In the genomic region with DNA sequence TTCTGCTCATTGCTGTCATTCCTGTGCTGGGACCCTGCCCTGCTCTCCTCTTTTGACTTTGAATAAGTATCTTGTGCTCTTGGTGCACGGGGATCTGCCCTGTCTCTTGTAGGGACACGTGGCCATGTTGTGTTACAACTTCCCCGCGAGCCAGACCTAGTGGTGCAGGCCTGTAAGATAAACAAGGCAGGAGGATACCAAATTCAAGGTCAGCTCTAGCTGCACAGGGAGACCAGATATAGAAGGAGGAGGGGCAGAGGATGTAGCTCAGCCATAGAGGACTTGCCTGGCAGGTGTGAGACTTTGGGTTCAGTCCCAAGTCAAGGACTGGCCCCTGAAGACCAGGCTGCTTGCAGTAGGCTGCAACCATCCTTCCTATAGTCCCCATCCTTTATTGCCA, we compare ENCODE assay signal across 11 mouse cellular contexts.
A peak's percentile ranks its signal among the peaks of the same experiment; 100 is the strongest.
DNase-seq lines count a peak whose midpoint lies in the region; ATAC-seq and TF ChIP-seq lines count a peak whose summit lies in the region.
"Had no signal": no experiment of that assay in that cellular context is flagged by ENCODE, and none has a peak within 500 bp of the region (broad histone marks: within the 10 kb centered on the region; RNA-seq: fewer than 3 reads in every experiment).

No protein-coding gene starts in this region.

- 81% methylated on average over 4 of the region's 4 CpGs for WGBS in midbrain, postnatal 0 days
- 87% methylated on average over 4 of the region's 4 CpGs for WGBS in midbrain, embryonic 16.5 days
- 36% methylated on average over 4 of the region's 4 CpGs for WGBS in intestine, embryonic 16.5 days
- WGBS in stomach, embryonic 16.5 days = 55% methylated on average over 4 of the region's 4 CpGs
- 89% methylated on average over 4 of the region's 4 CpGs for WGBS in hindbrain, postnatal 0 days

- intact Hi-C loops in gastrocnemius, adult 2 months (cut with DNase I) = no loop called here

- no peaks in the 10 kb centered on the region for H3K36me3 ChIP-seq in midbrain, postnatal 0 days (ENCODE audit: insufficient read depth, low read length)
- H3K36me3 ChIP-seq in midbrain, embryonic 16.5 days (ENCODE audit: control insufficient read depth, insufficient read depth, low read length) = no peaks in the 10 kb centered on the region
- H3K36me3 ChIP-seq in intestine, embryonic 16.5 days (ENCODE audit: control insufficient read depth, insufficient read depth, low read length) = no peaks in the 10 kb centered on the region
- H3K36me3 ChIP-seq in stomach, embryonic 16.5 days (ENCODE audit: control insufficient read depth, insufficient read depth, low read length) = no peaks in the 10 kb centered on the region
- no peaks in the 10 kb centered on the region for H3K36me3 ChIP-seq in hindbrain, postnatal 0 days (ENCODE audit: insufficient read depth, low read length)
- H3K36me3 ChIP-seq: embryonic facial prominence, embryonic 12.5 days; kidney, embryonic 15.5 days had no signal

- no peak overlapping the region for H3K4me2 ChIP-seq in midbrain, postnatal 0 days (ENCODE audit: low read depth, low read length, poor library complexity, severe bottlenecking)
- no peak overlapping the region for H3K4me2 ChIP-seq in midbrain, embryonic 16.5 days (ENCODE audit: low read length)
- no peak overlapping the region for H3K4me2 ChIP-seq in intestine, embryonic 16.5 days (ENCODE audit: low read depth, low read length)
- H3K4me2 ChIP-seq in stomach, embryonic 16.5 days (ENCODE audit: low read depth, low read length) = no peak overlapping the region
- no peak overlapping the region for H3K4me2 ChIP-seq in hindbrain, postnatal 0 days (ENCODE audit: low read depth, low read length)
- H3K4me2 ChIP-seq: embryonic facial prominence, embryonic 12.5 days; kidney, embryonic 15.5 days; midbrain, embryonic 11.5 days had no signal

- H3K9ac ChIP-seq in midbrain, postnatal 0 days (replicated peaks; ENCODE audit: low read length, poor library complexity, severe bottlenecking) = no peak overlapping the region
- no peak overlapping the region for H3K9ac ChIP-seq in midbrain, embryonic 16.5 days (ENCODE audit: low read depth, low read length)
- H3K9ac ChIP-seq in intestine, embryonic 16.5 days (ENCODE audit: low read depth, low read length) = no peak overlapping the region
- H3K9ac ChIP-seq in stomach, embryonic 16.5 days (ENCODE audit: low read length) = no peak overlapping the region
- no peak overlapping the region for H3K9ac ChIP-seq in hindbrain, postnatal 0 days (replicated peaks; ENCODE audit: low read length)
- H3K9ac ChIP-seq: embryonic facial prominence, embryonic 12.5 days; kidney, embryonic 15.5 days had no signal

- no peaks in the 10 kb centered on the region for H3K4me1 ChIP-seq in midbrain, postnatal 0 days (ENCODE audit: insufficient read depth, low read length)
- H3K4me1 ChIP-seq in midbrain, embryonic 16.5 days (ENCODE audit: control insufficient read depth, insufficient read depth, low read length) = no peaks in the 10 kb centered on the region
- peaks cover 9% of the 10 kb centered on the region for H3K4me1 ChIP-seq in intestine, embryonic 16.5 days (ENCODE audit: control insufficient read depth, insufficient read depth, low read length)
- H3K4me1 ChIP-seq in stomach, embryonic 16.5 days (ENCODE audit: control insufficient read depth, insufficient read depth, low read length) = no peaks in the 10 kb centered on the region
- no peaks in the 10 kb centered on the region for H3K4me1 ChIP-seq in hindbrain, postnatal 0 days (ENCODE audit: insufficient read depth, low read length)
- H3K4me1 ChIP-seq: embryonic facial prominence, embryonic 12.5 days; kidney, embryonic 15.5 days had no signal

- no peak for DNase-seq in gastrocnemius, adult 2 months
- DNase-seq in gastrocnemius, adult 8-10 months (ENCODE audit: low spot score in 2 of 2) = no peak
- no peak for DNase-seq in midbrain, postnatal 0 days (ENCODE audit: low spot score)
- no peak for DNase-seq in hindbrain, postnatal 0 days (ENCODE audit: low spot score)
- no peak for DNase-seq in urinary bladder, postnatal 36 days (ENCODE audit: low spot score in 2 of 2)

- H3K27ac ChIP-seq in gastrocnemius, adult 2 months = peak overlapping the region; percentile 63; the same call in 1 of the 2 replicates
- 0 out of 2 replicates have a peak overlapping the region, but pooled peaks have one; percentile 7 for H3K27ac ChIP-seq in midbrain, postnatal 0 days (ENCODE audit: low read depth, low read length)
- no peak overlapping the region for H3K27ac ChIP-seq in midbrain, embryonic 16.5 days (ENCODE audit: low read length)
- H3K27ac ChIP-seq in intestine, embryonic 16.5 days (ENCODE audit: low read length) = peak overlapping the region; percentile 59; the same call in 1 of the 2 replicates
- peak overlapping the region; percentile 70; the same call in 1 of the 2 replicates for H3K27ac ChIP-seq in stomach, embryonic 16.5 days (ENCODE audit: low read length)
- no peak overlapping the region for H3K27ac ChIP-seq in hindbrain, postnatal 0 days
- H3K27ac ChIP-seq: embryonic facial prominence, embryonic 12.5 days; kidney, embryonic 15.5 days had no signal

- H3K27me3 ChIP-seq in midbrain, postnatal 0 days (ENCODE audit: insufficient read depth, low read length) = no peaks in the 10 kb centered on the region
- H3K27me3 ChIP-seq in midbrain, embryonic 16.5 days (ENCODE audit: control insufficient read depth, insufficient read depth, low read depth, low read length) = no peaks in the 10 kb centered on the region
- H3K27me3 ChIP-seq in intestine, embryonic 16.5 days (replicated peaks; ENCODE audit: control insufficient read depth, insufficient read depth, low read length) = no peaks in the 10 kb centered on the region
- H3K27me3 ChIP-seq in stomach, embryonic 16.5 days (ENCODE audit: control insufficient read depth, insufficient read depth, low read length) = no peaks in the 10 kb centered on the region
- H3K27me3 ChIP-seq in hindbrain, postnatal 0 days (ENCODE audit: insufficient read depth, low read length) = no peaks in the 10 kb centered on the region
- H3K27me3 ChIP-seq: embryonic facial prominence, embryonic 12.5 days; kidney, embryonic 15.5 days had no signal

- no peak overlapping the region for H3K4me3 ChIP-seq in gastrocnemius, adult 2 months
- H3K4me3 ChIP-seq in midbrain, postnatal 0 days (ENCODE audit: low read depth, low read length) = no peak overlapping the region
- no peak overlapping the region for H3K4me3 ChIP-seq in midbrain, embryonic 16.5 days (ENCODE audit: low read depth, low read length)
- H3K4me3 ChIP-seq in intestine, embryonic 16.5 days (ENCODE audit: low read length) = no peak overlapping the region
- H3K4me3 ChIP-seq in stomach, embryonic 16.5 days (replicated peaks; ENCODE audit: low read length) = no peak overlapping the region
- H3K4me3 ChIP-seq in hindbrain, postnatal 0 days (ENCODE audit: low read length) = no peak overlapping the region
- H3K4me3 ChIP-seq: embryonic facial prominence, embryonic 12.5 days; kidney, embryonic 15.5 days had no signal

- no peak for TF ChIP-seq CTCF in gastrocnemius, adult 2 months (IDR thresholded peaks at IDR 0.05)
- no peak for TF ChIP-seq CTCF in midbrain, postnatal 0 days (IDR thresholded peaks at IDR 0.05)
- TF ChIP-seq CTCF in hindbrain, postnatal 0 days (IDR thresholded peaks at IDR 0.05; ENCODE audit: low read depth) = no peak

- H3K9me3 ChIP-seq in midbrain, postnatal 0 days (ENCODE audit: low read length) = no peaks in the 10 kb centered on the region
- no peaks in the 10 kb centered on the region for H3K9me3 ChIP-seq in midbrain, embryonic 16.5 days (replicated peaks; ENCODE audit: control insufficient read depth, low read length, poor library complexity, severe bottlenecking)
- no peaks in the 10 kb centered on the region for H3K9me3 ChIP-seq in intestine, embryonic 16.5 days (ENCODE audit: control insufficient read depth, low read length)
- no peaks in the 10 kb centered on the region for H3K9me3 ChIP-seq in stomach, embryonic 16.5 days (replicated peaks; ENCODE audit: control insufficient read depth, low read length)
- H3K9me3 ChIP-seq in hindbrain, postnatal 0 days (ENCODE audit: low read length) = no peaks in the 10 kb centered on the region
- H3K9me3 ChIP-seq: embryonic facial prominence, embryonic 12.5 days; kidney, embryonic 15.5 days had no signal

- ATAC-seq in midbrain, postnatal 0 days (ENCODE audit: low FRiP score) = no peak
- no peak for ATAC-seq in midbrain, embryonic 16.5 days
- 0 out of 2 replicates have a peak, but pooled peaks have one; percentile 13 for ATAC-seq in intestine, embryonic 16.5 days
- ATAC-seq in stomach, embryonic 16.5 days (ENCODE audit: insufficient read depth, low FRiP score) = peak; percentile 47; the same call in 1 of the 2 replicates
- no peak for ATAC-seq in hindbrain, postnatal 0 days

Comparison
In these comparisons a context has a peak if more than half of its experiments do, and no peak if none do; other contexts are left out.
1. H3K27ac ChIP-seq: peak in gastrocnemius, adult 2 months (single experiment), midbrain, postnatal 0 days (single experiment), intestine, embryonic 16.5 days (single experiment) and stomach, embryonic 16.5 days (single experiment); none in midbrain, embryonic 16.5 days (single experiment) and hindbrain, postnatal 0 days (single experiment).
2. ATAC-seq: peak in intestine, embryonic 16.5 days (single experiment) and stomach, embryonic 16.5 days (single experiment); none in midbrain, postnatal 0 days (single experiment), midbrain, embryonic 16.5 days (single experiment) and hindbrain, postnatal 0 days (single experiment).